Mouse (Mus musculus) gastrocnemius, adult 2 months (tissue): ENCODE data around the gene Ssr1. TPM values are rescaled to one million over a fixed set of nuclear protein-coding genes. Genes with fewer than 3 reads are reported as not detected.

ENCODE experiments used
- DNase-seq: peaks from one replicate; pipeline ENCODE4 v3.0.0; 2022
- H3K27ac ChIP-seq: fragments of 200-600 bp; 2 replicates; pipeline ENCODE4 v1.8.1; 2022; ENCODE audit warnings: mild to moderate bottlenecking
- H3K4me3 ChIP-seq: fragments of 200-600 bp; 2 replicates; pipeline ENCODE4 v1.8.1; 2022; ENCODE audit warnings: mild to moderate bottlenecking, moderate library complexity
- CTCF ChIP-seq: fragments of 200-600 bp; IDR thresholded peaks from 2 replicates; pipeline ENCODE4 v1.8.1; 2022; ENCODE audit warnings: antibody characterized with exemption, mild to moderate bottlenecking, moderate library complexity
- intact Hi-C: fragments of 180-260 bp; cut with DNase I; formaldehyde crosslinking; loops from one replicate; pipeline ENCODE4 v1.15.1; 2025
- total RNA-seq, 2 experiments: library from RNA; stranded (reverse); gene quantifications; 2 replicates each; pipeline ENCODE4 v1.2.3; 2021

Ssr1 gene
- total RNA-seq, 2 experiments from 2014 or later = 66.3 to 72.4 TPM

DNA sequence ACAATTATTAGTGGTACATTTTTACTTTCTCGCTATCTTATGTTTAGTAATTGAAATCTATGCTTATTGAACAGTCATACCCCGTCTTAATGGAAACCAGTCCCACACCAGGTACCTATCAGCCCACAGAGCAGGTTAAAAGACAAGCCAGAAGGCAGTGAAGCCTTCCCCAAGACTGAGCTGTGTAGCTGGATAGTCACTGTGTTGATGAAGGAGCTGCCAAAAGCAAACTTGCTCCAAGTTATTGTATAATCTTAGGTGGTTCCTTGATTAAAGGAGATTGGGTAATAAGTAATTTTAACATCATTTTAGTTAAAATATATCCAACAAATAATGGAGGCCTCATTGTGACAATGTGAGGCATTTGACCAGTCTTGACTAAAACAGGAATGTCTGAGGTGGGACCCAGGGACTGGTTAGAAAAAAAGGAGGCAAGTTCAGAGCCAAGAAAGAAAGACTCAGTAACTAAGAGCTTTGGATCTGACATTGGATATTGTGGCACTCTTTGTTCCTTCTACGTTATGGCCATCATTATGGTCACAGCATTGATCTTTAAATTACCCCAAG lies 74.2 kb downstream of the Ssr1 start:
- TF ChIP-seq CTCF = no peak
- Histone ChIP-seq H3K4me3 (no peak overlapping the region), H3K27ac (peak overlapping the region; percentile 79; the same call in 1 of the 2 replicates)
- no peak for DNase-seq
- intact Hi-C loops = loop anchor here (5.0 kb wide), 2 partner anchors 62 to 242 kb away; no protein-coding TSS in a partner anchor

DNA sequence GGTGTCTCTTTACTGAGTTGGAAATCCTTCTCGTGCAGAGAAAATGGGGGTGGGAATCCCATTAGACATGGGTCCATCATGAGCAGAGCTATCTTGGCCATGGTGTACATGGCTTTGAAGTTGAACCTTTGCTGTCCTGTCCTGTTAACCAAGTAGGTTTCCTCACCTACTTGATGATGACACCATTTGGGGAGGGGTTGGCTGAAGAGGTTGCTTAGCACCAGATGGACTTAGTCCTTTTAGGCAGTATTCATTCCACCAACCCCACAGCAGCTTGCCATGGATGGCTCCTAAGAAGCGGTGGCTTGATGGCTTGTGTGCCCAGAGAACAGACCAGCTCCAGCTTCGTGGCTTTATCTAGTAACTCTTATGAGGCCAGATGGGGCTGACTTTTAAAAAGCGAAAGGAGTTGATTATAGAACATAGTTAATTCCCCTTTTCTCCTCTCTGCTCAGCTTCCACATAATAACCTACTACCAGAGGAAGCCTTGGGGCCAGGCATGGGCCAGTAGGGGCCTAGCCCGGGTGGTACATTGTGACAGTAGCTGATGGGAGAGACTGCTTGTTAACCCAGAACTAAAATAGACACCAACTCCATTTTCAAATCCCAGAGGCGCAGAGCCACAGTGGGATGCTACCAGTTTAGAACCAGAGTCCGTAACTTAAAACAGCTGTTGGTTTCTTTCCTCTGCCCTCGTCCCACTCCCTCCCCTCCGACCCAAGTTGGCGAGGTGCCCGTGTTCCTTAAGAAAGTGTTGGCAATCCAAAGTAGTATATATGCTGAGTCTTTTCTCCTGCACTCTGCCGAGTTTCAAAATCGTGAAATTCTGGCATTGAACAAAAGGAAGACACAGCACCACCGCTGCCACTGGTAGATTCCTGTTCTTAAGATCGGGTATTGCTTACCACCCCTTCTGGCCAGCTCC lies 75.4 kb downstream of the Ssr1 start:
- no peak for DNase-seq
- TF ChIP-seq CTCF = no peak
- intact Hi-C loops = no loop called here
- Histone ChIP-seq H3K27ac (peak overlapping the region; percentile 17; the same call in 1 of the 2 replicates), H3K4me3 (no peak overlapping the region)

Other genes with a start within 250 kb of the Ssr1 start
- 10 to 100 TPM; 20.7 to 25.4 TPM for gene Rreb1, start 215.8 kb downstream of the Ssr1 start, total RNA-seq
- 1 to 10 TPM; 8.2 to 8.7 TPM for gene Riok1, start 42.8 kb upstream of the Ssr1 start, total RNA-seq
- gene Cage1, start 42.9 kb upstream of the Ssr1 start, total RNA-seq = 1 to 10 TPM in 1 of 2 experiments, under 1 TPM in 1; 0.74 to 1.5 TPM
- under 1 TPM in 1 of 2 experiments, not detected in 1; 0.03 TPM for gene Dsp, start 157.1 kb upstream of the Ssr1 start, total RNA-seq
- 10 to 100 TPM in 1 of 2 experiments, 1 to 10 TPM in 1; 9.9 to 10.3 TPM for gene Snrnp48, start 210.7 kb upstream of the Ssr1 start, total RNA-seq